Mouse (Mus musculus): ENCODE data around the gene P4htm.

P4htm gene

DNA sequence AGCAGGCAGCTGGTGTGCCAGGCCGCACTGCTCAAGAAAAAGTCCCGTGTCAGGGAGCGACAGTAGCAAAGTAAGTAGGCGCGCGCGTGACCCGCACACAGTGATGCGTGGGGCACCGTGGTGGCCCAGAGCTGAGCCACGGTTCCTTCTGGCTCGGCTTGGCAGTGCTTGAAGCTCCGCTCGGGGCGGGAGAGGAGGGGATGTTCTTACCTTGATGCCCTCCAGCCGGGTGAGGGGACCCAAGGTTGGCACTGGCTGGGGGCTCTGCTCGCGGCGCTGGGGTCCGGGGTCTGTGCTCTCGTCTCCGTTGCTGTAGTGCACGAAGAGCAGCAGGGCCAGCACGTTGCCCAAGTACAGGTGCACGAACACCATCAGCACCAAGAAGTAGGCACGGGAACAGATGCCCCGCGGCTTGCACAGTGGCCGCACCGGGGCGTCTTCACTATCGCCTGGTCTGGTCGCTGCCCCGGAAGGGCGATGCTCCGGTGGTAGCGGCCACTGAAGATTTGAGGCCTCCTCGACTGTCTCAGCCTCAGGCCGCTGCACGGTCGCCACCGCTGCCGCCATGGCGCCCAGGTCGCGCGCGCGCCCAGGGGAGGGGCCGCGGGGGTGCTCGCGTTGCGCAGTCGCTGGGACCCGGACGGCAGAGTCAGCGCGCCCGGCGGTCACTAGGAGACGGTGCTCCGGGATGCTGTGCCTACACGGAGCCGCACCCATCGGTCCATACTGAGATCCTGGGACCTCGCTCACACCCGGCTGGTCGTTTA lies at the start of gene P4htm:
Gene P4htm, minus strand, starts transcription at position 670 of the 767 bp plus-strand sequence.
- DNase-seq (ENCODE audit: low read depth in 1 of 2, low spot score in 2 of 2): no peak

DNA sequence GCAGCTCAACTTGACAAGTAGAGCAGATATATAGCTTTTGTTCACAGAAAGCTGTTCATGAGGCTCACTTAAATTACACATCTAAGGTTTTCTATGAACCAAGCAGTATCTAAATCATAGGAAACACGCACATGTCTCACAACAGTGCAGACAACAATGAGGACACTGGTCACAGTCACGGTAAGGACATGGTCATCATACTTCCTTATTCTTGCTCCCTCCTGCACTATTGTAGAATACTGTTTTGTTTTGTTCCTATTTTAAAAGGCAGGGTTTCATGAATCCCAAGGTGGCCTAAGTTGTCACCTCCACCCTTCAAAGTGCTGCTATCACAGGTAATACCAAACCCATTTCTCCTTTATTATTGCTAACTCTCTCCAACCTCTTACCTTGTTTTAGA lies 42.4 kb upstream of the P4htm start:
- no peak for DNase-seq (ENCODE audit: low read depth in 1 of 2, low spot score in 2 of 2)

- no peak for DNase-seq (ENCODE audit: low read depth in 1 of 2, low spot score in 2 of 2)
Observed at GRCm38 (mm10) chr9:108635415-108635814, 37.9 kb upstream of the P4htm start.

DNA sequence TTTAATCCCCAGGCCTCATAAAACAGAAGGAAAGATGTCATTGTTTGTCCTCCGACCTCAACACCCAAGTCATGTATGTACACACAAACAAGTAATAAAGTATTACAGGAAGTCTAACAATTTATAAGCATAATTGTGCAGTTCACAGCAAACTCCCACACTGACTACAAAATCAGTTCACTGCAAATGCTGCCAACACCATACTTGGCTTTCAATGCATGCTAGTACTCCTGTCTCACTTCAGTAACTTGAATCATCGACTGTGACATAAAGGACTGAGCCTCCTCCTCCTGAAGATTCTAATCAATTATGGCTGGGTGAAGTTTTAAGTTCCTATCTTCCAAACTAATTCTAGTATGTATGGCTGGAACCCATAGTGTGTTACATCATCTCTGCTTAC lies 36.4 kb upstream of the P4htm start:
- no peak for DNase-seq (ENCODE audit: low read depth in 1 of 2, low spot score in 2 of 2)

DNA sequence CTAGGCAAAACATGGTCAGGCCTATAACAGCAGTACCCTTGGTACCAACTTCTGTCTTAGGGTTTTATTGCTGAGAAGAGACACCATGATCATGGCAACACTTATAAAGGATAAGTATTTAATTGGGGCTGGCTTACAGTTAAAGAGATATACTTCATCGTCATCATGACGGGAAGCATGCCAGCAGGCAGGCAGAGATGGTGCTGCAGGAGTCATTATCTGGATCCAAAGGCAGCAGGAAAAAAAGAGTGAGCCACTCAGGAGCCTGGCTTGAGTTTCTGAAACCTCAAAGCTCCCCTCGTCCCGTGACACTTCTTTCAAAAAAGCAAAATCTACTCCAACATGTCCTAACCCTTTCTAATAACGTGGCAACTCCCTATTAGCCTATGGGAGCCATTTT lies 34.9 kb upstream of the P4htm start:
- DNase-seq (ENCODE audit: low read depth in 1 of 2, low spot score in 2 of 2): no peak

GRCm38 (mm10) chr9:108631631-108632256 lies 34.3 kb upstream of the P4htm start:
- DNase-seq (ENCODE audit: low read depth in 1 of 2, low spot score in 2 of 2): no peak

DNA sequence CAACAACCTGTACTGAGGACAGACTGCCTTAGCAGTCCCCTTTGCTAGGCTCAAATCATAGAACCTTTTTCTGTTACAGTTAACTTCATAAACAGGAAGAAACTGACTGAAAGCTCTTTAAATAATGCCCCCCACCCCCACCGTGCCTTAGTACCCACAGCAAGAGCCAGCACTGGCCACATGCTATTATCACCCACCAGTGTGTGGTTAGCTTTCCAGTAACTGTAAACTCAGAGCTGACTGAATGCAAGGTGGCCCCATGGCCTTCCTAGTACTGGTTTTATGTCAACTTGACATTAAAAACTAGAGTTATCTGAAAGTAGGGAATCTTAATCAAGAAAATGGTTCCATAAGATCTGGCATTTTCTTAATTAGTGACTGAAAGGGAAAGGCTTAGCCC lies 33.2 kb upstream of the P4htm start:
- no peak for DNase-seq (ENCODE audit: low read depth in 1 of 2, low spot score in 2 of 2)

- DNase-seq (ENCODE audit: low read depth in 1 of 2, low spot score in 2 of 2): no peak
Observed at GRCm38 (mm10) chr9:108628141-108628540, 30.7 kb upstream of the P4htm start.

DNA sequence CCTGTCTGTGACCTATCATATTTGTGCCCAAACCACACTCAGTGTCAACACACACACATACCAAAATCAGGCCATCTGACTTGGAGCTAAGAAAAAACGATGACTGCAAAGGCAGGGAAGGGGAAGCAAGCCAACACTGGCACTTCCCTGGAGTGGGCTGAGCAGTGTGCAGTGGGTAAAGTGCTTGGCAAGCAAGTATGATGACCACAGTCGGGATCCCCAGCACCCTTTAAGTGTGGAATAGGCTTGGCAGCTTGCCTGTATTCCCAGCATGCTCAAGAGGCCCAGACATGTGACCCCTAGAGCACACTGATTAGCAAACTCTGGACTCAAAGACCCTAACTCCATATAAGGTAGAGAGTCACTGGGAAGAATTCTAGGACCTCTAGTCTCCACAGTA lies 29.0 kb upstream of the P4htm start:
- DNase-seq (ENCODE audit: low read depth in 1 of 2, low spot score in 2 of 2): no peak

DNA sequence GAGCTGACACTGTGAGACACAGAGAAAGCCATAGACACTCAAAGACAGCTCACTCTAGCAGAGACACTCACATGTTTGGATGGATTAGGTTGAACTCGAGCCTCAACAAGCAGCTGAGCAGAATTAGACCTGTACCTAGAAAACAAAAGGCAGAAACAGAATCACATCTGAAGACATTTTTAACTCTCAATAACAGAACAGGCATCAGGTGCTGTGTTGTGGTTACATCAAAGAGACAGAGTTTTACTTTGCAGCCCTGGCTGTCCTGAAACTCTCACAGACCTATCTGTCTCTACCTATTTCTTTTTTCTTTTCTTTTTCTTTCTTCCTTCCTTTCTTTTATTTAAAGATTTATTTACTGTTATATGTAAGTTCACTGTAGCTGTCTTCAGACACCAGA lies 19.8 kb upstream of the P4htm start:
- DNase-seq (ENCODE audit: low read depth in 1 of 2, low spot score in 2 of 2): no peak

GRCm38 (mm10) chr9:108611488-108611887 lies 14.0 kb upstream of the P4htm start:
- no peak for DNase-seq (ENCODE audit: low read depth in 1 of 2, low spot score in 2 of 2)

GRCm38 (mm10) chr9:108608889-108609288 lies 11.4 kb upstream of the P4htm start:
- DNase-seq (ENCODE audit: low read depth in 1 of 2, low spot score in 2 of 2): no peak

GRCm38 (mm10) chr9:108607929-108608328 lies 10.5 kb upstream of the P4htm start:
- peak in 1 of 2 experiments; percentile 12 for DNase-seq (ENCODE audit: low read depth in 1 of 2, low spot score in 2 of 2)

GRCm38 (mm10) chr9:108601986-108602385 lies 4.5 kb upstream of the P4htm start:
- no peak for DNase-seq (ENCODE audit: low read depth in 1 of 2, low spot score in 2 of 2)

DNA sequence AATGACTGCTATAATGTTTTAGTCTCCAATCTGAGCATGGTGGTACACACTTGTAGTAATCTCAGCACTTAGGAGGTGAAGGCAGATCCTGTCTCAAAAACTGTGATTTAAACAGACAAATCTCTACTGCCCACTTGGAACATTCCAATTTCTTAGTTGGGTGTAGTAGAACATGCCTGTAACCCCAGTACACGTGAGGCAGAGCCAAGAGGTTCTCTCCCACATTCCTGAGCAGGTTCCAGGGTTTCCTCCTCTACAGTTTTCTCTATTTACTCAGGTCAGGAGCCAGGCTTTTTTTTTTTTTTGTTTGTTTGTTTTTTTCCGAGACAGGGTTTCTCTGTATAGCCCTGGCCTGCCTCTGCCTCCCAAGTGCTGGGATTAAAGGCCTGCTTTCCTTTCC lies 2.5 kb upstream of the P4htm start:
- DNase-seq (ENCODE audit: low read depth in 1 of 2, low spot score in 2 of 2): no peak

- no peak for DNase-seq (ENCODE audit: low read depth in 1 of 2, low spot score in 2 of 2)
Observed at GRCm38 (mm10) chr9:108599021-108599566, 1.6 kb upstream of the P4htm start.

DNA sequence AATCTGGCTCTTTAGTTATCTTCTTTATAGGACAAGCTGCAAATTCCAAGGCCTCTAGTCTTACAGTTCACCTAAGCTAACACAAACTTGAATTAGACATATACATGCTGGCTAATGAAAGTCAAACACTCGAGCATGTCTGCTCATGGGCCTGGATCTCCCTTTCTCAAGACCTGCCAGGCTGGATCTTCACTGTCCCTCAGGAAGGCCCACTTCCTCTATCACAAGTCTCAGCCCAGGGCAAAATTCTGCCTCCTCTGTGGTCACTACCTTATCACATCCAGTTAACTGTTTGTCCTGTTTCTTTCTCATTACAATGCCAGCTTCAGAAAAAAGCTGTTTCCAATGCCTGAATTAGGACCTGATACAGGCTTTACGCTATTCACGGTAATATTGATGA lies 3.1 kb downstream of the P4htm start:
- no peak for DNase-seq (ENCODE audit: low read depth in 1 of 2, low spot score in 2 of 2)

DNA sequence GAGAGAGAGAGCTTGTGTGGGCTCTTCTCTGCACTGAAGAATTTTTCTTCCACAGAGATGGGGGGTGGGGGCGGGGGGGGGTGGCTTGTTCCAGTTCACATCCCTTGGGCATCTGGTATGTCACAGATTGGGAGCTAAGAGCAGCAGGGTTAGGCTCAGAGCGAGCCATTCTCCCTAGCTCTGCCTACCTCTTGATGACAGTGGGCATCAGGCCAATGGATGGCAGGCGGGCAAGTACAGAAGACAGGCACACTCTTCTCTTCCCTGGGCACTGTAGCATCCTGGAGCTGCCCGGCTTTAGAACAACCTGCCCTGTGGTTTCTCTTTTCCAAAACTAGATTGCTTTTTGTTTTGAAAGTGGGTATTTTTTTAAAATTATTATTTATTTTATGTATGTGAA lies 6.0 kb downstream of the P4htm start:
- DNase-seq (ENCODE audit: low read depth in 1 of 2, low spot score in 2 of 2): no peak

- DNase-seq (ENCODE audit: low read depth in 1 of 2, low spot score in 2 of 2): no peak
Observed at GRCm38 (mm10) chr9:108589229-108589628, 8.2 kb downstream of the P4htm start.

DNA sequence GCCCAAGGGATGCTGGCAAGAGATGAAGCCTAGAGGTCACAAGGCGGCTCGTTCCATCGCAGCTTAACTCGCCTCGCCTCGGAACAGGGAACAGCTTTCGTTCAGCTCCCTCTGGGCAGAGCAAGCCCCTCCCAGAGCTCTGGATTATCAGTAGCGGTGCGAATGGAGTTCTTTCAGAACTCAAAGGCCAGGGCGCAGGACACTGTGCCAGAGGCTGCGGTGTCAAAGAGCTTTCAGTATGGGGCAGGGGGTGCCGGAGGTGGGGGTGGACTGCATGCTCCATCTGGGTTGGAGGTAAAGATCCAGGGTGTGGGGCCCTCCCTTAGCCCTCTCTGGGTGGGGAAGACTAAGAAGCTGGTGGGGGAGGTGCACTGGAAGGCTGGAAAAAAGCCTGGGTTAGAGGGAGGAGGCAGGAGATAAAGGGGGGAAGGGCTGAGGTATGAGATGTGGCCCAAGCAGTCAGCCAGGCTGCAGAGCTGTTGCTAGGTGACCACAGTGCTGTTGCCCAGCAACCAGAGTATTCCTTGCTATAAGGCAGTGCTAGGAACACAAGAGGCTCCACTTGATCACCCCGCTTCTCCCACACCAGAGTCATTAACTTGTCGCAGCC lies 9.8 kb downstream of the P4htm start:
- DNase-seq (ENCODE audit: low read depth in 1 of 2, low spot score in 2 of 2): no peak

- no peak for DNase-seq (ENCODE audit: low read depth in 1 of 2, low spot score in 2 of 2)
Observed at GRCm38 (mm10) chr9:108579344-108579690, 18.1 kb downstream of the P4htm start.

All from monocyte, adult 2 months (primary cell).